Mouse (Mus musculus) heart, adult 18-20 months (tissue): ENCODE results near the gene Gabrd. TPM values are rescaled to one million over a fixed set of nuclear protein-coding genes. Genes with fewer than 3 reads are reported as not detected.

Experiments used
- DNase-seq, 2 experiments: peaks; one replicate each; pipeline ENCODE4 v3.0.0; 2021 to 2022; ENCODE audit warnings: mixed read lengths in 1 of 2
- total RNA-seq, 2 experiments: library from RNA; stranded (reverse); gene quantifications; 2 replicates each; pipeline ENCODE4 v1.2.3; 2021

Gene Gabrd
- total RNA-seq, 2 experiments from 2014 or later, result not detected

DNA sequence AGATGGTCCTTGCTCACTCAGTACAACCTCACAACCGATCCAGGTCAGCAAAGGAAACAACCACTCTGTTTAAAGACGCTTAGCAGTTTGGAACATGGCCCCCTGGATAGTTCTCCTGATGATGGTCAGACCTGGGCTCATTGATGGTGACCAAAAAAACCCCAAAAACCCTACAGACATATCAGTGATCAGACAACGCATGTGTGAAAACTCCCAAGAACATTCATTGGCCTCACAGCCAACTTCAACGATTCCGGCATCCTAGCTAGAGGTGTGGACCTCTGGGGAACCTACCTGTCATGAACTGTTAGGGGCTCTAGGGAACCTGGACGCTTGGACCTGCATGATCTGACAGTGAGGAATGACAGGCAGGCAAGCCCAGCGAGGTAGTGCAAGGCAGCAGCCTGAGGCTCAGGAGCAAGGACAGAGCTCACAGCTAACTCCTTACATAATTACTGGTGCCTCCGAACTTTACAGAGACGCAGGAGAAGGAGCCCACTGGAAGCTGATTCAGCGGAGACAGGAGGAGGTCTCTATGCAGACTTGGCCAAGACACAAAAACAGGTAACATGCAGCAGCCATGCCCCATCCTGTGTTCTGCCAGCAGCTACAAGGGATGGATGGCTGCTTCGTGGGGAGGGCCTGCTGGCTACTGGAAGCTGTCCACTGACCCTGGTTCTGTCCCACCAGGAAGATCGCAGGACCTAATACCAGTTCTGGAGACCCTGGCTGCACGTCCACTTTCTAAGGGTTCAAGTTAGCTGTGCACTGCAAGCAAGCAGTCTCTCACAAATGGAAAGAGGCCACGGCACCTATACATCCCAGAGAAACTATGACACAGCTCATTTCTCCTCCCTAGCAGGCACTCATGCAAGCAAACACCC is 54.3 kb downstream of the Gabrd start:
- DNase-seq, result no peak

DNA sequence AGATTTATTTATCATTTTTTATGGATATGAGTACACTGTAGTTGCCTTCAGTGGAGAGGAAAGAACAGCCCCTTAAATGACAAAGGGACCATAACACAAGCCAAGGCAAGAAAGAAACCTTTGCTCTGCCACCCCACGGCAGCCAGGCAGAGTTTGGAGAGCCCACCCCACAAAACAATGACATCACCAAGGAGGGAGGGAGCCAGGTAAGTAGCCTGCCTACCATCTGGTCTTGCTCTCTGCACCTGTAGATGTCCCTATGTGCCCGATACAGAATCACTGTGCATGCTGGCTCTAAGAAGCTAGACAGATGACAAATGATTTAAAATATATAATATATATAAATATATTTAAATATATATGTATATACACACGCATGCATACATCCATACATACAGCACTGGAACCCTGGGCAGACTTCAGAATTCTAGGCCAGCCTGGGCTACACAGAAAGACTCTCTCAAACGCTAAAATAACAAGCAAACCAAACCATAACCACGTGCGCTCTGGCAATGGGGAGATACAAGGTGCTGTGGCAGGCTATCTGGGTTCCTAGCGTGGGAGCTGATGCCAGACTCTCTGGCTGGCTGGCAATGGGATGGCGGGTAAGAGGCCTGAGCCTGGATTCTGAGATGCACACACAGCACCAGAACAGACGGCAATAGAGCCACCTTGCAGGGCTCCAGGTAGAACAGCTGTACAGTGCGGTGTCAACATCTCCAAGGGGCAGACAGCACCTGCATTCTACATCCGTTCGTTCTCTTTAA is 61.4 kb downstream of the Gabrd start:
- no peak for DNase-seq

Other genes starting within 250 kb of the Gabrd start
- gene Ski, start 175.5 kb downstream of the Gabrd start, total RNA-seq, result 10 to 100 TPM; 48.6 to 50.2 TPM
- gene Faap20, start 148.3 kb downstream of the Gabrd start, total RNA-seq, result 10 to 100 TPM; 19.2 to 20.3 TPM
- gene Prkcz, start 36.8 kb downstream of the Gabrd start, total RNA-seq, result 1 to 10 TPM; 3.6 to 4.8 TPM
- under 1 TPM in 1 of 2 experiments, not detected in 1; 0.31 TPM for gene Cfap74, start 11.1 kb upstream of the Gabrd start, total RNA-seq
- 1 to 10 TPM; 4.8 to 6.4 TPM for gene Tmem52, start 71.0 kb upstream of the Gabrd start, total RNA-seq
- gene Gnb1, start 93.2 kb upstream of the Gabrd start, total RNA-seq, result 100 to 1,000 TPM; 144 to 197 TPM
- 10 to 100 TPM; 30.6 to 32.5 TPM for gene Nadk, start 164.3 kb upstream of the Gabrd start, total RNA-seq
- 1 to 10 TPM; 9.0 TPM for gene Slc35e2, start 203.3 kb upstream of the Gabrd start, total RNA-seq
- gene Cdk11b, start 226.7 kb upstream of the Gabrd start, total RNA-seq, result 10 to 100 TPM; 26.4 to 26.7 TPM
- not detected for gene Gm10563, start 247.3 kb upstream of the Gabrd start, total RNA-seq